Mouse (Mus musculus): ENCODE results near the gene Gm10644. TPM values are rescaled to one million over a fixed set of nuclear protein-coding genes. Genes with fewer than 3 reads are reported as not detected.

The Gm10644 gene
- polyA plus RNA-seq, 1 experiment from 2014 or later, result 1.1 TPM

- Histone ChIP-seq H3K27me3 (replicated peaks) (no peaks in the 10 kb centered on the region), H3K4me1 (no peaks in the 10 kb centered on the region), H3K4me3 (replicated peaks) (no peak overlapping the region), H3K36me3 (peaks cover 79% of the 10 kb centered on the region), H3K27ac (replicated peaks) (no peak overlapping the region), H3K9ac (replicated peaks) (no peak overlapping the region), H3K4me2 (no peak overlapping the region), H3K9me3 (replicated peaks) (no peaks in the 10 kb centered on the region)
- no peak for ATAC-seq (ENCODE audit: low FRiP score)
- 96% methylated on average over 8 of the region's 8 CpGs for WGBS
Observed at GRCm38 (mm10) chr8:83922727-83923126, 32.3 kb downstream of the Gm10644 start.

GRCm38 (mm10) chr8:83921558-83921957 lies 33.4 kb downstream of the Gm10644 start:
- Histone ChIP-seq H3K4me2 (no peak overlapping the region), H3K9me3 (replicated peaks) (no peaks in the 10 kb centered on the region), H3K27me3 (replicated peaks) (no peaks in the 10 kb centered on the region), H3K27ac (replicated peaks) (0 out of 2 replicates have a peak overlapping the region, but pooled peaks have one; percentile 24), H3K4me1 (no peaks in the 10 kb centered on the region), H3K9ac (replicated peaks) (no peak overlapping the region), H3K36me3 (peaks cover 75% of the 10 kb centered on the region), H3K4me3 (replicated peaks) (no peak overlapping the region)
- 0 out of 2 replicates have a peak, but pooled peaks have one; percentile 40 for ATAC-seq (ENCODE audit: low FRiP score)
- 79% methylated on average over 3 of the region's 3 CpGs for WGBS

- no peak overlapping the region for H3K9ac ChIP-seq (replicated peaks)
- H3K4me2 ChIP-seq, result no peak overlapping the region
- no peaks in the 10 kb centered on the region for H3K9me3 ChIP-seq (replicated peaks)
- peaks cover 40% of the 10 kb centered on the region for H3K36me3 ChIP-seq
- no peak overlapping the region for H3K27ac ChIP-seq (replicated peaks)
- H3K4me1 ChIP-seq, result peaks cover 30% of the 10 kb centered on the region
- H3K27me3 ChIP-seq (replicated peaks), result no peaks in the 10 kb centered on the region
- 80% methylated on average over 6 of the region's 6 CpGs for WGBS
- no peak for ATAC-seq (ENCODE audit: low FRiP score)
- no peak overlapping the region for H3K4me3 ChIP-seq (replicated peaks)
Observed at GRCm38 (mm10) chr8:83917566-83917965, 37.4 kb downstream of the Gm10644 start.

GRCm38 (mm10) chr8:83916015-83916414 lies 39.0 kb downstream of the Gm10644 start:
- H3K27me3 ChIP-seq (replicated peaks), result no peaks in the 10 kb centered on the region
- no peak overlapping the region for H3K9ac ChIP-seq (replicated peaks)
- peaks cover 40% of the 10 kb centered on the region for H3K4me1 ChIP-seq
- H3K9me3 ChIP-seq (replicated peaks), result no peaks in the 10 kb centered on the region
- H3K36me3 ChIP-seq, result peaks cover 26% of the 10 kb centered on the region
- no peak overlapping the region for H3K27ac ChIP-seq (replicated peaks)
- ATAC-seq (ENCODE audit: low FRiP score), result no peak
- no peak overlapping the region for H3K4me3 ChIP-seq (replicated peaks)
- WGBS, result 65% methylated on average over 5 of the region's 5 CpGs
- H3K4me2 ChIP-seq, result no peak overlapping the region

- no peak for ATAC-seq (ENCODE audit: low FRiP score)
- WGBS, result 61% methylated on average over 5 of the region's 5 CpGs
- Histone ChIP-seq H3K9ac (replicated peaks) (no peak overlapping the region), H3K27me3 (replicated peaks) (no peaks in the 10 kb centered on the region), H3K4me2 (no peak overlapping the region), H3K36me3 (peaks cover 16% of the 10 kb centered on the region), H3K27ac (replicated peaks) (no peak overlapping the region), H3K9me3 (replicated peaks) (no peaks in the 10 kb centered on the region), H3K4me3 (replicated peaks) (no peak overlapping the region), H3K4me1 (peaks cover 48% of the 10 kb centered on the region)
Observed at GRCm38 (mm10) chr8:83914860-83915259, 40.1 kb downstream of the Gm10644 start.

GRCm38 (mm10) chr8:83914232-83914631 lies 40.8 kb downstream of the Gm10644 start:
- Histone ChIP-seq H3K9me3 (replicated peaks) (no peaks in the 10 kb centered on the region), H3K4me2 (no peak overlapping the region), H3K36me3 (peaks cover 9% of the 10 kb centered on the region), H3K27ac (replicated peaks) (no peak overlapping the region), H3K4me3 (replicated peaks) (no peak overlapping the region), H3K27me3 (replicated peaks) (no peaks in the 10 kb centered on the region), H3K9ac (replicated peaks) (no peak overlapping the region), H3K4me1 (peaks cover 53% of the 10 kb centered on the region)
- 86% methylated on average over 3 of the region's 3 CpGs for WGBS
- no peak for ATAC-seq (ENCODE audit: low FRiP score)

- no peaks in the 10 kb centered on the region for H3K27me3 ChIP-seq (replicated peaks)
- ATAC-seq (ENCODE audit: low FRiP score), result no peak
- no peaks in the 10 kb centered on the region for H3K9me3 ChIP-seq (replicated peaks)
- no peaks in the 10 kb centered on the region for H3K36me3 ChIP-seq
- H3K27ac ChIP-seq (replicated peaks), result no peak overlapping the region
- 78% methylated on average over 5 of the region's 5 CpGs for WGBS
- no peak overlapping the region for H3K9ac ChIP-seq (replicated peaks)
- H3K4me2 ChIP-seq, result no peak overlapping the region
- no peak overlapping the region for H3K4me3 ChIP-seq (replicated peaks)
- peaks cover 73% of the 10 kb centered on the region for H3K4me1 ChIP-seq
Observed at GRCm38 (mm10) chr8:83911809-83912731, 42.9 kb downstream of the Gm10644 start.

GRCm38 (mm10) chr8:83909311-83909710 lies 45.7 kb downstream of the Gm10644 start:
- Histone ChIP-seq H3K4me3 (replicated peaks) (no peak overlapping the region), H3K36me3 (no peaks in the 10 kb centered on the region; the same call in 1 of the 2 replicates), H3K4me2 (no peak overlapping the region), H3K9me3 (replicated peaks) (no peaks in the 10 kb centered on the region), H3K27ac (replicated peaks) (no peak overlapping the region), H3K4me1 (peaks cover 81% of the 10 kb centered on the region), H3K9ac (replicated peaks) (no peak overlapping the region), H3K27me3 (replicated peaks) (no peaks in the 10 kb centered on the region)
- no peak for ATAC-seq (ENCODE audit: low FRiP score)
- WGBS, result 50% methylated on average over 8 of the region's 8 CpGs

- Histone ChIP-seq H3K9me3 (replicated peaks) (no peaks in the 10 kb centered on the region), H3K4me2 (no peak overlapping the region), H3K4me3 (replicated peaks) (no peak overlapping the region), H3K9ac (replicated peaks) (no peak overlapping the region), H3K36me3 (no peaks in the 10 kb centered on the region; the same call in 1 of the 2 replicates), H3K27me3 (replicated peaks) (no peaks in the 10 kb centered on the region), H3K27ac (replicated peaks) (no peak overlapping the region), H3K4me1 (peaks cover 81% of the 10 kb centered on the region)
- ATAC-seq (ENCODE audit: low FRiP score), result no peak
- 85% methylated on average over 6 of the region's 6 CpGs for WGBS
Observed at GRCm38 (mm10) chr8:83908583-83908982, 46.4 kb downstream of the Gm10644 start.

GRCm38 (mm10) chr8:83902961-83903666 lies 51.9 kb downstream of the Gm10644 start:
- Histone ChIP-seq H3K4me1 (peaks cover 70% of the 10 kb centered on the region), H3K27ac (replicated peaks) (no peak overlapping the region; the same call in 1 of the 2 replicates)

GRCm38 (mm10) chr8:83901566-83902485 lies 53.2 kb downstream of the Gm10644 start:
- no peak for ATAC-seq (ENCODE audit: low FRiP score)
- H3K9me3 ChIP-seq (replicated peaks), result no peaks in the 10 kb centered on the region
- H3K27ac ChIP-seq (replicated peaks), result peak overlapping the region; percentile 100
- 9% methylated on average over 14 of the region's 14 CpGs for WGBS
- H3K36me3 ChIP-seq, result no peaks in the 10 kb centered on the region; the same call in 1 of the 2 replicates
- H3K4me2 ChIP-seq, result peak overlapping the region; percentile 82
- peak overlapping the region; percentile 97 for H3K9ac ChIP-seq (replicated peaks)
- H3K4me3 ChIP-seq (replicated peaks), result peak overlapping the region; percentile 67
- H3K4me1 ChIP-seq, result peaks cover 71% of the 10 kb centered on the region
- no peaks in the 10 kb centered on the region for H3K27me3 ChIP-seq (replicated peaks)

More at GRCm38 (mm10) chr8:83902961-83903666, 51.9 kb downstream of the Gm10644 start:
- no peaks in the 10 kb centered on the region for H3K27me3 ChIP-seq (replicated peaks)
- 13% methylated on average over 12 of the region's 13 CpGs for WGBS
- H3K9me3 ChIP-seq (replicated peaks), result no peaks in the 10 kb centered on the region
- H3K4me3 ChIP-seq (replicated peaks), result peak overlapping the region; percentile 67
- no peaks in the 10 kb centered on the region; the same call in 1 of the 2 replicates for H3K36me3 ChIP-seq
- ATAC-seq (ENCODE audit: low FRiP score), result no peak
- peak overlapping the region; percentile 24 for H3K9ac ChIP-seq (replicated peaks)
- H3K4me2 ChIP-seq, result peak overlapping the region; percentile 82

Measured in neural tube, embryonic 15.5 days (tissue).